Mouse (Mus musculus) c-Kit-positive CD71-negative TER-119-negative erythroid progenitor cells, embryonic 14.5 days (primary cell): ENCODE measurements around the gene Stat5a.

ENCODE experiments used
- DNase-seq: peaks from one replicate; pipeline ENCODE4 v3.0.0-alpha.2; 2013; ENCODE audit warnings: low read depth

Stat5a gene

GRCm38 (mm10) chr11:100860198-100861048 is 1.3 kb downstream of the Stat5a start:
- DNase-seq, result peak; percentile 74

GRCm38 (mm10) chr11:100861335-100861734 is 2.2 kb downstream of the Stat5a start:
- DNase-seq, result no peak

GRCm38 (mm10) chr11:100861836-100862235 is 2.7 kb downstream of the Stat5a start:
- no peak for DNase-seq

DNA sequence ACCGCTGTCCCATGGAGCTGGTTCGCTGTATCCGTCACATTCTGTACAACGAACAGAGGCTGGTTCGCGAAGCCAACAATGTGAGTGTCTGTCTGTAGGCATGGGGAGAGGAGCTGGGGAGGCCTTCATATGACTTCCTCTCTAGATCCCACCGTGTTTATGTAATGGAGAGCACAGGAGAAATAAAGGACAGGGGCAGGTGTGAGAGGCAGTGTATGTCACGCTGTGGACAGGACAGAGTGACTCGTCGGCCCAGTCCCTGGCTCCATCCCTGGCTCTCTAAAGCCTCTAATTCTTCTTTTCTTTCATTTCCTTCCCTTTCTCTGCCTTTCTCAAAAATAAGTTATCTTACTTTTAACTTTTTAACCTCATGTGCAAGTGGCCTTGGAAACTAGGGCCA is 4.0 kb downstream of the Stat5a start:
- DNase-seq, result no peak

DNA sequence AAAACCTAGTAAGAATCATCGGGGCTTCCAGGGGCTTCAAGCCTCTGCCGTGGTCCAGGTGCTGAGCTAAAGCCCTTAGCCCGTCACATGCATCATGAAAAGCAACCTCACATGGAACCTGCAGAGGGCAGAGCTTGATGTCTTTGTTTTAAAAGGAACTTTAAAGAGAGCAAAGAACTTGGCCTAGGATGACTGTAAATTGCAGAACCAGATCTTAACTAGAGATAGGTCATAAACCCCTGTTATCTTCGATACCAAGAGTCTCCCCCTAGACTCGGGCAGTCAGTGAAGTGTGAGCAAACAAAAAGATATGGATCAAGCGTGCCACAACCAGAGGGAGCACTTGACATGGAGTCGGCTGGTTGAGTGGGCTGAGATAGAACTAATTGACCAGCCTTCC is 6.5 kb downstream of the Stat5a start:
- DNase-seq, result no peak

DNA sequence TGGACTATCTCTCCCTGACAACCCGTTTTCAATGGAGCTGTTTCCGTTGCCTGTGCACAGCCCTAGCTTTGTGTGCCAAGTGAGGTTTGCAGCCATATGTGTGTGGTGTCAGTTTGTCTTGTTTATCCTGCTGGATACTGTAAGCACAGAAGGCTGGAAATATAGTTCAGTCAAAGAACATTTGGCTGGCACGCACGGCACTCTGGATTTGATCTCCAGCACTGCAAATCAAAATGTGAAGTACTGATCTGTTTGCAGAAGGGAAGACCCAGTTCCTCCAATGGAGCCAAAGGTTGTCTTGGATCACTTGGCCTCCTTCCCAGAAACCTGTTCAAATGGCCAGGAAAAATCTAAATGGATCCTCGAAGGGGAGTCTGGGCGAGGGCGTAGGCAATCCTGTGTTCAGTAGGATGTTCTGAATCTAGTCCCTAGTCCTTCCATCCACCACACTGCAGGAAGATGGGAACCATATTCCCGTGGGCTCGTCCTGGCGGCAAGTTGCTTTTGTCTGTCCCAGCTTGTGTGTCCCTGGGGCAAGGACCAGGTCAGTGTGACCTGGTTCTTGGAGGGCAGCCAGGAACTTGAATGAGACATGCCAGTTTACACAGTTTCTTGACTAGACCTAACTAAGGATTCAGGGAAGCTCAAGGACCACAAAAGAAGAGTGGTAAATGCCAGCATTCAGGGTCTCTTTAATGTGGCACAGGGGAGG is 11.3 kb downstream of the Stat5a start:
- DNase-seq, result no peak

- DNase-seq, result no peak
Observed at GRCm38 (mm10) chr11:100870968-100871350, 11.8 kb downstream of the Stat5a start.

GRCm38 (mm10) chr11:100875761-100876160 is 16.6 kb downstream of the Stat5a start:
- DNase-seq, result no peak

DNA sequence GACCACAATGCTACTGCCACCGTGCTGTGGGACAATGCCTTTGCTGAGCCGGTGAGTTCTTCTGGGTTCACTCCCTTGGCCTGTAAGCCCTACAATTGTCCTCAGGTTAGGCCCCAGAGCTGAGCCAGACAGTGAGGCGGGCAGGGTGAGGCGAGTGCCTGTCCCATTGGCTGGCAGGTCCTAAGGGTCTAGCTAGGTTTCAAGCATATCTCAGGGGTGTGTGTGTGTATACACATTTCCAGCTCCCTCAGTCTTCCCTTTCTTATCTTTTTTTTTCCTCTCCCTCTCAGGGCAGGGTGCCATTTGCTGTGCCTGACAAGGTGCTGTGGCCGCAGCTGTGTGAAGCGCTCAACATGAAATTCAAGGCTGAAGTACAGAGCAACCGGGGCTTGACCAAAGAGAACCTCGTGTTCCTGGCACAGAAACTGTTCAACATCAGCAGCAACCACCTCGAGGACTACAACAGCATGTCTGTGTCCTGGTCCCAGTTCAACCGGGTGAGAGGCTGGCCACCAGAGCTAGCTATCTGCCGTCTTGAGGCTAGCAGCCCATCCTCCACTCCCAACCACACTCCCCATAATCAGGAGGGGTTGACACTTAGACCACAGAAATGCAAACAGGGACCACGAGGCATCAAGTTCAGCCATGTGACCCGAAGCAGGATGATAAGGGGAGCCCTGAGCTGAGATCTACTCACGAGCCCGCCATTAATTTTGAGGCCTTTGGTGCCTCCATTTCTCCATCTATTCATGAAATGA is 20.3 kb downstream of the Stat5a start:
- no peak for DNase-seq

DNA sequence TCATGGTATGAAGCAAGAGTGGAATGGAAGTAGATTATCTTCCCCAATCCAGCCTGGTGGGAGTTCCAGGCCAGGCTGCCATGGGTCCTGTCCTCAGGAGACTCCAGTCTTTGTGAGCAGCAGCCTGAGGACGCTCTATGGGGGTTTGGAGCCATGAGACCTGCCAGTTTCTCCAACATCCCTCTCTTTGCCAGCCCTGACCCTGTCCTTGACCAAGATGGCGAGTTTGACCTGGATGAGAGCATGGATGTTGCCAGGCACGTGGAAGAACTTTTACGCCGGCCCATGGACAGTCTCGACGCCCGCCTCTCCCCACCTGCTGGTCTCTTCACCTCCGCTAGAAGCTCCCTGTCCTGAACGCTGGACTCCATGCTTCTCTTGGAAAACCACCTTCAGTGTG is 24.5 kb downstream of the Stat5a start:
- no peak for DNase-seq

DNA sequence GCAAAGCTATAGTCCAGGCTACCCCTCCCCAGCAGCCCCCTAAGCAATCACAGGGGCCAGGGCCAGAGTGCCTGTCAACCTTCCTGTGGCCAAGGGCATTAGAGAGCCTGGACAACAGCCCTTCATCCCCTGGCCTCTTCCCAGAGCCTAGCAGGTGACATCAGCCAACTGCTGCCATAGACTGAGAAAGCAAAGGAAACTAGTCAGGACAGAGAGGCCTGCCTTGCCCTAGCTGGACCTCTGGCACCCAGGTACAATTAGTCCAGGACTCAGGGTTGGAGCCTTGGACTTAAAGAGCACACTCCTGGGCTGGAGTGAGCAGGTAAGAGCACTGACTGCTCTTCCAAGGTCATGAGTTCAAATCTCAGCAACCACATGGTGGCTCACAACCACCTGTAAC is 26.3 kb downstream of the Stat5a start:
- DNase-seq, result no peak

DNA sequence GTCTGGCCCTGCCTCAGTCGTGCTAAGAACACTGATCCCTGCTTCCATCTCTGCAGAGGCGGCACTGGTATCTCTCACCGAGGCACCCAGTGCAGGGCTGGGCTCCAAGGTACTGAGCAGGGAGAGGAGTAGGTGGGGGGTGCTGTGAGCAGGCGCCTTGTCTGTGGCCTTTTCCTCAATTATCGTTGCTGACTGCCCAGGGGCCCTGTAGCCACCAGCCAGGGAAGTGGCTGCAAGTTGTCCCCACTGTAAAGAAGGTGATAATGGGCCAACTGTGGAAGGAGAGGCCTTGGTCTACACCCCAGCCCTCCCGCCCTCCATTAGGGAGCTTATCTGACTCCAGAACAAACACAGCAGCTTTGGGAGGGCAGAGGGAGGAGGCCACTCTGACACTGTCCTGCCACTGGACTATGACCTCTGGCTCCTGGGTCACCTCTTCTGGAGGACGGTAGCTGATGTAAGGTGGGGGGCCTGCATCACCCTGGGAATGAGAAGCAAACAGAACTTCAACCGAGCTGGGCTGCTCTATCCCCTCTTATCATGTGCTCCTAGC is 27.1 kb downstream of the Stat5a start:
- DNase-seq, result no peak

DNA sequence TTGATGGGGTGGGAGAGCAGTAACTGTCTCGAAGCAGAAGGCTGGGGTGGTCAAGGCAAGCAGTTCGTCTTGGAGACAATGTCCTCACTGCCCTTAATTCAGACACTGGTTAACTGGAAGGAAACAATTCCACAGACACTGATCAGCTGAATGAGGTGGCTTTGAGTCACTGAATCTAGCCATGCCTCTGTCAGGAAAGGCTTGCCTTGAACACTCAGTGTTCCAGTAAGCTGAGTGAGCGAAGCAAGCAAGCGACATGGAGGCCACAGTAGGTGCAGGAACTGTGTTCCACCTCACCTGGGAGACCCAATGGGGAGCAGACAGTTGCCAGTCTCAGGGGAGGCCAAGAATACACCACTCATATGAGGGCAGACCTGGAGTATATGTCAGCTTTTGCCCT is 28.1 kb downstream of the Stat5a start:
- no peak for DNase-seq

DNA sequence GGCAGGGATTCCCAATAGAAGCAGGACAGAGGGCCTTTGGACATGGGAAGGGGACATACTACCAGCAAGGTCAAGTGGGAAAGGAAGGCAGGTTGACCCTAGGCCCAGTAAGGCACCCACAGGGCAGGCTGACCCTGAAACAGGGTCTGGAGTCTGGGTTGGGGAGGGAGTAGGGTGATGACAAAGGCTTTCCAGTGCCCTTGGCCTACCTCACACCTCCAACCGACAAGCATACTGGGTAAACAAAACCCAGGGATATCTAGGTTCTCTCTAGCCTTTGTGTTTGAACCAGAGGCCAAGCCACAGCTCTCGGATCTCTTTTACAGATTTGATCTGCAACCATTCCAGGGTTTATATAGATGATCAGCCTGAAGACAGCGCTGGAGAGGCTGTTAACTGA is 28.6 kb downstream of the Stat5a start:
- no peak for DNase-seq

DNA sequence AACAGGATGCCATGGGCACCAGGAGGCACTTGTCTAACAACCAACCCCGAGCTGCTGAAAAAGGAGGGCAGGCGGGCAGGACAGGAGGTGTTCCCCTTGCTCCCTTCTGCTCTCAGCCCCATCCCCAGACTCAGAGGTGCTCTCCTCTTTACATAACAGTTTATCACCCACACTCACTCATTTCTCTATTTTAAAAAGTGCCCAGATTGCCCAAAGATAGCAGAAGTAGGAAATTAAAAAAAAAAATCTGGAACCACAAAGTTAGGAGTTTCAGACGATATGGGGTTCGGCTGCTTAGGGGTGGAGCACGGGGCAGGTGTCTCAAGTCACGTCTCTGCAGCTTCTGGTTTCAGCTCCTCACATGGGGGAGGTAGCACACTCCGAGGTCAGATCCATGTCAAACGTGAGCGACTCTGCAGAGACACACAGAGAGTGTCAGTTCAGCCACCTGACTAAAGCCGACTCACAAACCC is 29.2 kb downstream of the Stat5a start:
- no peak for DNase-seq

DNA sequence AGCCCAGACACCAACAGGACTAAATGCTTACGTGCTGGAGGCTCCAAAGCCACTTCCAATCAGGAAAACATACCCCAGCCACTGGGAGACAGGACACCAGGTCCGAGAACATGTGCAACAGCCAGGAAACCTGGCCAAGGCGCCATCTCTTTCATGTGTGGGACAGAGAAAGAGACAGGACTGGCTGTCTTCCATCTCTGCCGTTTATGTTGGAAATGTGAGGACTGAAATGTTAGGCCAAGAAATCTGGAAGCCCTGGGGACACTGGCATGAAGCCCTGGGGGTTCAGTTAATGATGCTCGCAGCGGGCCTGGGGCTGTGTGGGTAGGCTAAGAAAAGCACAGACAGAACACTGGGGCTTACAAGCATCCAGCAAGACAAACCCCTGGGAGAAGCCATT is 31.3 kb downstream of the Stat5a start:
- DNase-seq, result no peak

DNA sequence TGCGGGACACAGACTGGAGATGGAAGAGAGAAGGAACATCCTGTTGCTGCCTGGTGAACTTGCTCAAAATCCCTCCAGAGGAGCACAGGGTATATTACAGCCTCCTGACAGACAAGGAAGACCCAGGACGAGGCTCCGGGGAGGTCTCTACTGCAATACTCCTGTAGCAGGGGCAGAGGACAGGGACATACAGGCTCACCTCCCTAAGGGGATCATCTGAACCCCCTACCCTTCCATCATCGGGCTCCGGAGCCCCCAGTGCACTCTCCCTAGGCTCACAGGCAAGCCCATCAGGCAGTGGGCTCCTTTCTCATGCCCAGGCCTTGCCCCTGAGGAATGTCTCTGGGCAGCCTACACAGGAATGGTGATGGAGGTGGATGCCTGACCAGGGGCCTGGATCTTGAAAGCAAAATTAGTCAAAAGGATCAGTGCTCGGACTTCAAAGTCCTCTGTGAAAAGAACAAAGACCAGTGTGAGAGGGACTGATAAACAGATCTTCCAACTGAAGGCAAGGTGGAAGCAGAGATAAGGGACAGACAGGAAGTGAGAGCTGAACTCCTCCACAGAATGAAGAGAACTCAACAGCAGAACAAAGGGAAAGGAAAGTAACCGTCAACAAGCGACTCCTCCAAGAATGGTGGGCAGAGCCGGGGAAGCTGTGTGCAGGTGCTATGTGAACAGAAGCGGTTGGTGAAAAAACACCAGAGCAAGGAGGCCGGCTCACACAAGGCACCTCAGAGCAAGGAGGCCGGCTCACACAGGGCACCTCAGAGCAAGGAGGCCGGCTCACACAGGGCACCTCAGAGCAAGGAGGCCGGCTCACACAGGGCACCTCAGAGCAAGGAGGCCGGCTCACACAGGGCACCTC is 32.3 kb downstream of the Stat5a start:
- peak; percentile 57 for DNase-seq

- DNase-seq, result no peak
Observed at GRCm38 (mm10) chr11:100892435-100892834, 33.3 kb downstream of the Stat5a start.

GRCm38 (mm10) chr11:100893482-100893881 is 34.3 kb downstream of the Stat5a start:
- peak; percentile 92 for DNase-seq

DNA sequence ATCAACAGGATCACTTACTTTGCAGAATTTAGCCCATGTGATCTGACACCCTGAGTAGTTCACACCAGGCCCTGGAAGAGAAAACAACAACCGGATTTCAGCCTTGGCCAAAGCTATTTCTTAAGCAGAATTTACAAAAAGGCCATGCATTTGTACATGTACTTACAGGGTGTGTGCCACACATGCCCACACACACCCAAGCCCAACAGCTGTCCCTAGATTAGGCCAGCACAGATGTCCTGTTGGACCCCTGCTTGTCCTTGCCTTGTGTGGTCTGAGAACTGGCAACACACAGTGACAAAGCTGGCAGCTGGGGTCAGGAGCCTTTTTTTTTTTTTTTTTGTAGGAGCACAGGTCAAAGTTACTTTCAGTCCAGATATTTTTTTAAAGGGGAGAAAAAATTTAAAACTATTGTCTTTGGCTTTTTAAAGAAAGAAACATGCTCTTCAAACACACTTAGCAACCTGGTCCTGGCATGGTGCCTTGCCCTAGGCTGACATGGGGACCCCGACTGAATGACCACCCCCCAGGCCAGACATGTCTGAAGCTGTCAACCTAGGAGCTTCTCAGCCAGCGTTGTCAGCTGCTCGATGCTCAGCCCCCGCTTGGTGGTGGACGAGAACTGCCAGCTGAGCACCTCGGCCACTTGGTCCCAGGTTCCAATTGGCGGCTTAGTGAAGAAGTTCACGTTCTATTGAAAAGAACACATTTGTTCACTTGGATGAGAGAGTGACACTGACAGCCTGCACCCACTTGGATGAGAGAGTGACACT is 35.2 kb downstream of the Stat5a start:
- DNase-seq, result no peak

DNA sequence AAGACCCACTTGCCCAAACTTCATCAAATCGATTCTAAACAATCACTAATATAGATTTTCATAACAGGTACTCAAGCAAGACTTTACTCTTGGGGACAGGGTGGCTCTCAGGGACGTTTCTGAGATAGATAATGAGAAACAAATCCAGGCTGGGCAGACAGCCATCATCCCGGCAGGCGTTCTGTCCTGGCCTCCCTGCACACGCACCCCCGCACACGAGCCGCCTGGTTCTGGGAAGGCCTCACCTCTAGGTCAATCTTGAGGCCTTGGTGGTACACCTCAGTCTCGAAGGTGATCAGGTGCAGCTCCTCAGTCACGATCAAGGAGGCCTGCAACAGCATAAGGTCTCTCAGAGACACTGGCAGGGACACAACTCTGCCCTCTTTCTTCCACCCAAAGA is 36.9 kb downstream of the Stat5a start:
- DNase-seq, result no peak
